Mouse (Mus musculus): ENCODE results near the gene Galnt7. TPM values are rescaled to one million over a fixed set of nuclear protein-coding genes. Genes with fewer than 3 reads are reported as not detected.

Gene Galnt7
- polyA plus RNA-seq, 1 experiment, result 0.96 TPM

GRCm38 (mm10) chr8:57573844-57574243 lies 79.0 kb downstream of the Galnt7 start:
- TF ChIP-seq FLI1 (IDR thresholded peaks at IDR 0.05; ENCODE audit: low read length) (no peak), GATA1 (IDR thresholded peaks at IDR 0.05; ENCODE audit: borderline replicate concordance, low read length) (no peak)
- Histone ChIP-seq H3K36me3 (replicated peaks; ENCODE audit: low read length) (peaks cover 38% of the 10 kb centered on the region), H3K4me3 (replicated peaks) (no peak overlapping the region), H3K4me1 (peaks cover 81% of the 10 kb centered on the region), H3K27me3 (replicated peaks) (no peaks in the 10 kb centered on the region), H3K9me3 (no peaks in the 10 kb centered on the region)

GRCm38 (mm10) chr8:57569886-57570285 lies 82.9 kb downstream of the Galnt7 start:
- Histone ChIP-seq H3K9me3 (no peaks in the 10 kb centered on the region), H3K27me3 (replicated peaks) (no peaks in the 10 kb centered on the region), H3K36me3 (replicated peaks; ENCODE audit: low read length) (peaks cover 48% of the 10 kb centered on the region), H3K4me3 (replicated peaks) (no peak overlapping the region), H3K4me1 (peaks cover 72% of the 10 kb centered on the region)
- TF ChIP-seq FLI1 (IDR thresholded peaks at IDR 0.05; ENCODE audit: low read length) (no peak), GATA1 (IDR thresholded peaks at IDR 0.05; ENCODE audit: borderline replicate concordance, low read length) (no peak)

GRCm38 (mm10) chr8:57569400-57569795 lies 83.4 kb downstream of the Galnt7 start:
- Histone ChIP-seq H3K4me3 (replicated peaks) (no peak overlapping the region), H3K27me3 (replicated peaks) (no peaks in the 10 kb centered on the region), H3K36me3 (replicated peaks; ENCODE audit: low read length) (peaks cover 50% of the 10 kb centered on the region), H3K9me3 (no peaks in the 10 kb centered on the region), H3K4me1 (peaks cover 72% of the 10 kb centered on the region)
- TF ChIP-seq GATA1 (IDR thresholded peaks at IDR 0.05; ENCODE audit: borderline replicate concordance, low read length) (no peak), FLI1 (IDR thresholded peaks at IDR 0.05; ENCODE audit: low read length) (no peak)

- Histone ChIP-seq H3K36me3 (replicated peaks; ENCODE audit: low read length) (peaks cover 56% of the 10 kb centered on the region), H3K4me3 (replicated peaks) (peak overlapping the region; percentile 10), H3K9me3 (no peaks in the 10 kb centered on the region), H3K4me1 (peaks cover 70% of the 10 kb centered on the region), H3K27me3 (replicated peaks) (no peaks in the 10 kb centered on the region)
- TF ChIP-seq GATA1 (IDR thresholded peaks at IDR 0.05; ENCODE audit: borderline replicate concordance, low read length) (no peak), FLI1 (IDR thresholded peaks at IDR 0.05; ENCODE audit: low read length) (no peak)
Observed at GRCm38 (mm10) chr8:57568633-57569399, 84.0 kb downstream of the Galnt7 start.

- Histone ChIP-seq H3K27me3 (replicated peaks) (no peaks in the 10 kb centered on the region), H3K4me3 (replicated peaks) (no peak overlapping the region), H3K9me3 (no peaks in the 10 kb centered on the region), H3K36me3 (replicated peaks; ENCODE audit: low read length) (peaks cover 59% of the 10 kb centered on the region), H3K4me1 (peaks cover 67% of the 10 kb centered on the region)
- no peak for TF ChIP-seq GATA1 (IDR thresholded peaks at IDR 0.05; ENCODE audit: borderline replicate concordance, low read length)
- no peak for TF ChIP-seq FLI1 (IDR thresholded peaks at IDR 0.05; ENCODE audit: low read length)
Observed at GRCm38 (mm10) chr8:57567998-57568397, 84.8 kb downstream of the Galnt7 start.

- Histone ChIP-seq H3K9me3 (no peaks in the 10 kb centered on the region), H3K27me3 (replicated peaks) (no peaks in the 10 kb centered on the region), H3K36me3 (replicated peaks; ENCODE audit: low read length) (peaks cover 55% of the 10 kb centered on the region), H3K4me1 (peaks cover 54% of the 10 kb centered on the region), H3K4me3 (replicated peaks) (no peak overlapping the region)
- TF ChIP-seq FLI1 (IDR thresholded peaks at IDR 0.05; ENCODE audit: low read length), result no peak
- no peak for TF ChIP-seq GATA1 (IDR thresholded peaks at IDR 0.05; ENCODE audit: borderline replicate concordance, low read length)
Observed at GRCm38 (mm10) chr8:57565039-57565438, 87.8 kb downstream of the Galnt7 start.

GRCm38 (mm10) chr8:57563726-57564125 lies 89.1 kb downstream of the Galnt7 start:
- peaks cover 46% of the 10 kb centered on the region for H3K4me1 ChIP-seq
- no peaks in the 10 kb centered on the region for H3K9me3 ChIP-seq
- H3K36me3 ChIP-seq (replicated peaks; ENCODE audit: low read length), result peaks cover 49% of the 10 kb centered on the region
- H3K4me3 ChIP-seq (replicated peaks), result no peak overlapping the region
- no peaks in the 10 kb centered on the region for H3K27me3 ChIP-seq (replicated peaks)
- TF ChIP-seq FLI1 (IDR thresholded peaks at IDR 0.05; ENCODE audit: low read length) (no peak), GATA1 (IDR thresholded peaks at IDR 0.05; ENCODE audit: borderline replicate concordance, low read length) (no peak)

GRCm38 (mm10) chr8:57562741-57563140 lies 90.1 kb downstream of the Galnt7 start:
- Histone ChIP-seq H3K27me3 (replicated peaks) (no peaks in the 10 kb centered on the region), H3K9me3 (no peaks in the 10 kb centered on the region), H3K4me3 (replicated peaks) (no peak overlapping the region), H3K36me3 (replicated peaks; ENCODE audit: low read length) (peaks cover 39% of the 10 kb centered on the region), H3K4me1 (peaks cover 39% of the 10 kb centered on the region)
- TF ChIP-seq FLI1 (IDR thresholded peaks at IDR 0.05; ENCODE audit: low read length), result no peak
- TF ChIP-seq GATA1 (IDR thresholded peaks at IDR 0.05; ENCODE audit: borderline replicate concordance, low read length), result no peak

GRCm38 (mm10) chr8:57560926-57561325 lies 91.9 kb downstream of the Galnt7 start:
- TF ChIP-seq FLI1 (IDR thresholded peaks at IDR 0.05; ENCODE audit: low read length) (no peak), GATA1 (IDR thresholded peaks at IDR 0.05; ENCODE audit: borderline replicate concordance, low read length) (no peak)
- peaks cover 36% of the 10 kb centered on the region for H3K36me3 ChIP-seq (replicated peaks; ENCODE audit: low read length)
- H3K4me3 ChIP-seq (replicated peaks), result no peak overlapping the region

More at GRCm38 (mm10) chr8:57560926-57561325, 91.9 kb downstream of the Galnt7 start:
- no peaks in the 10 kb centered on the region for H3K9me3 ChIP-seq
- no peaks in the 10 kb centered on the region for H3K27me3 ChIP-seq (replicated peaks)
- peaks cover 30% of the 10 kb centered on the region for H3K4me1 ChIP-seq
